Mouse (Mus musculus): ENCODE measurements around the gene Banp. TPM values are rescaled to one million over a fixed set of nuclear protein-coding genes. Genes with fewer than 3 reads are reported as not detected.
A peak's percentile ranks its signal among the peaks of the same experiment; 100 is the strongest.

Gene Banp
- polyA plus RNA-seq, 1 experiment from 2014 or later, result 60.9 TPM

GRCm38 (mm10) chr8:121954981-121955555 lies 5.5 kb downstream of the Banp start:
- H3K4me2 ChIP-seq, result no peak overlapping the region
- 88% methylated on average over 10 of the region's 10 CpGs for WGBS
- no peak overlapping the region for H3K27ac ChIP-seq
- no peaks in the 10 kb centered on the region for H3K9me3 ChIP-seq (replicated peaks)
- H3K27me3 ChIP-seq, result no peaks in the 10 kb centered on the region
- ATAC-seq, result no peak
- H3K4me1 ChIP-seq, result peaks cover 25% of the 10 kb centered on the region
- no peak overlapping the region for H3K4me3 ChIP-seq
- no peak overlapping the region for H3K9ac ChIP-seq
- H3K36me3 ChIP-seq (ENCODE audit: poor library complexity, severe bottlenecking), result peaks cover 27% of the 10 kb centered on the region

GRCm38 (mm10) chr8:121955825-121956500 lies 6.4 kb downstream of the Banp start:
- peaks cover 27% of the 10 kb centered on the region for H3K36me3 ChIP-seq (ENCODE audit: poor library complexity, severe bottlenecking)
- peaks cover 25% of the 10 kb centered on the region for H3K4me1 ChIP-seq
- no peaks in the 10 kb centered on the region for H3K27me3 ChIP-seq
- no peak for ATAC-seq
- no peak overlapping the region for H3K4me3 ChIP-seq
- no peak overlapping the region for H3K9ac ChIP-seq
- whole genome bisulfite sequencing, result 83% methylated on average over 1 of the region's 1 CpGs
- no peak overlapping the region for H3K27ac ChIP-seq
- no peak overlapping the region for H3K4me2 ChIP-seq
- H3K9me3 ChIP-seq (replicated peaks), result no peaks in the 10 kb centered on the region

GRCm38 (mm10) chr8:121958395-121958794 lies 8.8 kb downstream of the Banp start:
- Histone ChIP-seq H3K27ac (no peak overlapping the region), H3K9me3 (replicated peaks) (no peaks in the 10 kb centered on the region), H3K27me3 (no peaks in the 10 kb centered on the region), H3K4me1 (0 out of 2 replicates have a peak, but pooled peaks cover 6% of the 10 kb centered on the region), H3K9ac (no peak overlapping the region), H3K4me3 (no peak overlapping the region), H3K36me3 (ENCODE audit: poor library complexity, severe bottlenecking) (peaks cover 26% of the 10 kb centered on the region), H3K4me2 (no peak overlapping the region)
- ATAC-seq, result no peak
- 90% methylated on average over 1 of the region's 1 CpGs for WGBS

- Histone ChIP-seq H3K36me3 (ENCODE audit: poor library complexity, severe bottlenecking) (peaks cover 7% of the 10 kb centered on the region; the same call in 1 of the 2 replicates), H3K4me1 (peaks cover 23% of the 10 kb centered on the region), H3K9me3 (replicated peaks) (no peaks in the 10 kb centered on the region), H3K4me3 (no peak overlapping the region), H3K4me2 (no peak overlapping the region), H3K27me3 (no peaks in the 10 kb centered on the region), H3K27ac (no peak overlapping the region), H3K9ac (no peak overlapping the region)
- 77% methylated on average over 3 of the region's 3 CpGs for WGBS
- no peak for ATAC-seq
Observed at GRCm38 (mm10) chr8:121962892-121963291, 13.3 kb downstream of the Banp start.

GRCm38 (mm10) chr8:121964716-121965512 lies 15.4 kb downstream of the Banp start:
- 86% methylated on average over 8 of the region's 8 CpGs for WGBS
- no peak overlapping the region for H3K27ac ChIP-seq

GRCm38 (mm10) chr8:121966110-121966509 lies 16.6 kb downstream of the Banp start:
- Histone ChIP-seq H3K4me2 (no peak overlapping the region), H3K4me1 (peaks cover 38% of the 10 kb centered on the region), H3K4me3 (no peak overlapping the region), H3K36me3 (ENCODE audit: poor library complexity, severe bottlenecking) (peaks cover 7% of the 10 kb centered on the region; the same call in 1 of the 2 replicates), H3K9ac (no peak overlapping the region), H3K9me3 (replicated peaks) (no peaks in the 10 kb centered on the region), H3K27me3 (no peaks in the 10 kb centered on the region), H3K27ac (no peak overlapping the region; the same call in 1 of the 2 replicates)
- ATAC-seq, result peak; percentile 33; the same call in 1 of the 2 replicates
- 69% methylated on average over 5 of the region's 5 CpGs for WGBS

More at GRCm38 (mm10) chr8:121964716-121965512, 15.4 kb downstream of the Banp start:
- Histone ChIP-seq H3K4me2 (no peak overlapping the region), H3K4me3 (no peak overlapping the region), H3K36me3 (ENCODE audit: poor library complexity, severe bottlenecking) (peaks cover 7% of the 10 kb centered on the region; the same call in 1 of the 2 replicates), H3K27me3 (no peaks in the 10 kb centered on the region), H3K4me1 (peaks cover 31% of the 10 kb centered on the region), H3K9me3 (replicated peaks) (no peaks in the 10 kb centered on the region), H3K9ac (no peak overlapping the region)
- no peak for ATAC-seq

GRCm38 (mm10) chr8:121966714-121967448 lies 17.3 kb downstream of the Banp start:
- peak; percentile 50 for ATAC-seq
- Histone ChIP-seq H3K9me3 (replicated peaks) (no peaks in the 10 kb centered on the region), H3K27ac (peak overlapping the region; percentile 1; the same call in 1 of the 2 replicates), H3K4me1 (peaks cover 44% of the 10 kb centered on the region), H3K4me3 (no peak overlapping the region), H3K9ac (no peak overlapping the region), H3K36me3 (ENCODE audit: poor library complexity, severe bottlenecking) (peaks cover 7% of the 10 kb centered on the region; the same call in 1 of the 2 replicates), H3K27me3 (no peaks in the 10 kb centered on the region), H3K4me2 (no peak overlapping the region; the same call in 1 of the 2 replicates)
- WGBS, result 26% methylated on average over 7 of the region's 7 CpGs

GRCm38 (mm10) chr8:121967977-121968376 lies 18.4 kb downstream of the Banp start:
- Histone ChIP-seq H3K27ac (peak overlapping the region; percentile 17; the same call in 1 of the 2 replicates), H3K36me3 (ENCODE audit: poor library complexity, severe bottlenecking) (peaks cover 7% of the 10 kb centered on the region; the same call in 1 of the 2 replicates), H3K27me3 (no peaks in the 10 kb centered on the region), H3K4me1 (peaks cover 47% of the 10 kb centered on the region), H3K9ac (0 out of 2 replicates have a peak overlapping the region, but pooled peaks have one; percentile 19), H3K9me3 (replicated peaks) (no peaks in the 10 kb centered on the region), H3K4me2 (no peak overlapping the region), H3K4me3 (no peak overlapping the region)
- WGBS, result 60% methylated on average over 4 of the region's 4 CpGs
- ATAC-seq, result no peak

GRCm38 (mm10) chr8:121968542-121968941 lies 19.0 kb downstream of the Banp start:
- Histone ChIP-seq H3K36me3 (ENCODE audit: poor library complexity, severe bottlenecking) (peaks cover 7% of the 10 kb centered on the region; the same call in 1 of the 2 replicates), H3K9me3 (replicated peaks) (no peaks in the 10 kb centered on the region), H3K9ac (no peak overlapping the region), H3K4me1 (peaks cover 47% of the 10 kb centered on the region), H3K27me3 (no peaks in the 10 kb centered on the region), H3K4me2 (no peak overlapping the region), H3K4me3 (no peak overlapping the region), H3K27ac (no peak overlapping the region; the same call in 1 of the 2 replicates)
- ATAC-seq, result no peak
- 81% methylated on average over 4 of the region's 4 CpGs for WGBS

GRCm38 (mm10) chr8:121970225-121970624 lies 20.7 kb downstream of the Banp start:
- H3K27ac ChIP-seq, result 0 out of 2 replicates have a peak overlapping the region, but pooled peaks have one; percentile 17
- H3K9ac ChIP-seq, result no peak overlapping the region
- no peak overlapping the region for H3K4me3 ChIP-seq
- no peak overlapping the region for H3K4me2 ChIP-seq
- peaks cover 47% of the 10 kb centered on the region for H3K4me1 ChIP-seq
- no peaks in the 10 kb centered on the region for H3K9me3 ChIP-seq (replicated peaks)
- no peaks in the 10 kb centered on the region for H3K27me3 ChIP-seq
- 89% methylated on average over 8 of the region's 8 CpGs for WGBS
- H3K36me3 ChIP-seq (ENCODE audit: poor library complexity, severe bottlenecking), result peaks cover 16% of the 10 kb centered on the region
- ATAC-seq, result no peak

- Histone ChIP-seq H3K4me3 (no peak overlapping the region), H3K4me1 (peaks cover 37% of the 10 kb centered on the region), H3K4me2 (no peak overlapping the region), H3K9me3 (replicated peaks) (no peaks in the 10 kb centered on the region), H3K27me3 (no peaks in the 10 kb centered on the region), H3K9ac (0 out of 2 replicates have a peak overlapping the region, but pooled peaks have one; percentile 2), H3K27ac (peak overlapping the region; percentile 66), H3K36me3 (ENCODE audit: poor library complexity, severe bottlenecking) (peaks cover 30% of the 10 kb centered on the region)
- 0 out of 2 replicates have a peak, but pooled peaks have one; percentile 16 for ATAC-seq
- WGBS, result 69% methylated on average over 17 of the region's 17 CpGs
Observed at GRCm38 (mm10) chr8:121971488-121972058, 22.0 kb downstream of the Banp start.

Measured in forebrain, embryonic 13.5 days (tissue).